Mouse (Mus musculus) liver, embryonic 14.5 days (tissue): ENCODE data around the gene Psmg3.

Experiments used
- CTCF ChIP-seq: IDR thresholded peaks from 2 replicates; pipeline ENCODE4 v1.5.1; 2016; ENCODE audit warnings: antibody characterized with exemption, low read depth, control low read depth
- EP300 ChIP-seq: IDR thresholded peaks from 2 replicates; pipeline ENCODE4 v1.6.1; 2016; ENCODE audit warnings: antibody characterized with exemption, low read depth

- no peak for TF ChIP-seq CTCF
- TF ChIP-seq EP300 = no peak
Measured at GRCm38 (mm10) chr5:139781406-139781805, 45.3 kb downstream of the Psmg3 start.
